Mouse (Mus musculus): ENCODE results near the gene Rmdn3. TPM values are rescaled to one million over a fixed set of nuclear protein-coding genes. Genes with fewer than 3 reads are reported as not detected.

Rmdn3 gene
- total and polyA plus RNA-seq, 3 experiments: 52.5 to 57.4 TPM; not detected in 1

- Histone ChIP-seq H3K36me3 (ENCODE audit: control insufficient read depth in 1 of 2, insufficient read depth in 2 of 2, low read length in 2 of 2) (peaks cover 0 to 11% of the 10 kb centered on the region in 2 experiments; a peak in 2 of 4 replicates), H3K79me2 (ENCODE audit: control insufficient read depth, insufficient read depth, low read length, poor library complexity) (no peaks in the 10 kb centered on the region), H3K9me3 (replicated peaks; ENCODE audit: insufficient read depth, low read length) (no peaks in the 10 kb centered on the region), H3K27me3 (ENCODE audit: control insufficient read depth in 1 of 2, insufficient read depth in 2 of 2, low read length in 2 of 2) (no peaks in the 10 kb centered on the region), H3K9ac (ENCODE audit: control insufficient read depth, low read depth, low read length, poor library complexity, severe bottlenecking) (no peak overlapping the region), H3K27ac (ENCODE audit: control insufficient read depth, low read depth, low read length) (no peak overlapping the region), H3K4me1 (ENCODE audit: control insufficient read depth in 1 of 2, insufficient read depth in 2 of 2, low read length in 2 of 2) (peaks cover 4 to 22% of the 10 kb centered on the region in 2 experiments; a peak in 3 of 4 replicates), H3K4me3 (ENCODE audit: control insufficient read depth in 1 of 2, insufficient read depth in 1 of 2, low read depth in 2 of 2, low read length in 2 of 2) (no peak overlapping the region)
- no peak for DNase-seq (ENCODE audit: low read depth, low spot score)
- no peak for TF ChIP-seq TAL1 (IDR thresholded peaks at IDR 0.05; ENCODE audit: low read length)
- no peak for TF ChIP-seq CTCF (IDR thresholded peaks at IDR 0.05 in 2 of 3, conservative IDR thresholded peaks at IDR 0.05 in 1 of 3; ENCODE audit: control insufficient read depth in 1 of 3, insufficient read depth in 1 of 3, low read depth in 2 of 3, low read length in 3 of 3, poor library complexity in 1 of 3, severe bottlenecking in 1 of 3)
- no peak for TF ChIP-seq USF2 (IDR thresholded peaks at IDR 0.05; ENCODE audit: borderline replicate concordance in 1 of 2, insufficient read depth in 1 of 2, low read depth in 1 of 2, low read length in 2 of 2)
- no peak for TF ChIP-seq ELF1 (IDR thresholded peaks at IDR 0.05; ENCODE audit: low read depth, low read length)
- TF ChIP-seq MYB (IDR thresholded peaks at IDR 0.05; ENCODE audit: low read depth, low read length): no peak
- TF ChIP-seq MEF2A (IDR thresholded peaks at IDR 0.05; ENCODE audit: extremely low read depth, insufficient replicate concordance, low read depth, low read length, poor library complexity, severe bottlenecking): no peak
- no peak for TF ChIP-seq TBP (IDR thresholded peaks at IDR 0.05; ENCODE audit: low read depth, low read length)
- no peak for TF ChIP-seq MAZ (IDR thresholded peaks at IDR 0.05; ENCODE audit: low read depth, low read length)
- TF ChIP-seq SMC3 (IDR thresholded peaks at IDR 0.05; ENCODE audit: low read depth, low read length): no peak
- TF ChIP-seq MXI1 (IDR thresholded peaks at IDR 0.05; ENCODE audit: low read depth, low read length): no peak
- no peak for TF ChIP-seq NELFE (IDR thresholded peaks at IDR 0.05; ENCODE audit: low read depth, low read length)
- no peak for TF ChIP-seq KAT2A (conservative IDR thresholded peaks at IDR 0.05; ENCODE audit: low read depth, low read length)
- TF ChIP-seq USF1 (IDR thresholded peaks at IDR 0.05; ENCODE audit: low read depth, low read length): no peak
- TF ChIP-seq POLR2AphosphoS2 (IDR thresholded peaks at IDR 0.05; ENCODE audit: low read length): no peak
- TF ChIP-seq ZKSCAN1 (IDR thresholded peaks at IDR 0.05; ENCODE audit: low read depth, low read length): no peak
- no peak for TF ChIP-seq CHD2 (IDR thresholded peaks at IDR 0.05; ENCODE audit: low read length)
- no peak for TF ChIP-seq SIN3A (IDR thresholded peaks at IDR 0.05; ENCODE audit: low read length)
- no peak for TF ChIP-seq NRF1 (IDR thresholded peaks at IDR 0.05; ENCODE audit: insufficient read depth, low read depth, low read length, poor library complexity, severe bottlenecking)
Measured at GRCm38 (mm10) chr2:119176761-119177160, 19.9 kb upstream of the Rmdn3 start.

DNA sequence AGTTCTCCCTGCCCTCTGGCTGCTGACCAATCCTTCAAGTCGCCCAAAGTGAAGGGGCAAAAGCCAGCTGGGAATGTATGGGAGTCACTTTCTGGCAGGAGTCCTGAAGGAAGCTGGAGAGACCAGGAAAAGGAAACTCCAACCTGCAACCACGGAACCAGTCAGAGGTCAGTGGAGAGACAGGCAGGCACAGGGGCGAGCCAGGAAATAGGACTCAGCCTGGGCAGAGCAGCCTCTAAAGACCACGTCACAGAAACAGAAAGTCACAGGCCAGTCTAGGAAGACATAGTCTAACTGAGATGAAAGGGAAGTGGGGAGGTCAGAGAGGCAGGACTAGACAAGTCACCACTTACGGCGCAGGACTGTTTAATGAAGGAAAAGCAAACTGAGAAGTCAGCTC is 18.8 kb upstream of the Rmdn3 start:
- peaks cover 0 to 11% of the 10 kb centered on the region in 2 experiments; a peak in 2 of 4 replicates for H3K36me3 ChIP-seq (ENCODE audit: control insufficient read depth in 1 of 2, insufficient read depth in 2 of 2, low read length in 2 of 2)
- H3K79me2 ChIP-seq (ENCODE audit: control insufficient read depth, insufficient read depth, low read length, poor library complexity): no peaks in the 10 kb centered on the region
- H3K9me3 ChIP-seq (replicated peaks; ENCODE audit: insufficient read depth, low read length): no peaks in the 10 kb centered on the region
- no peak overlapping the region for H3K27ac ChIP-seq (ENCODE audit: control insufficient read depth, low read depth, low read length)
- no peak for DNase-seq (ENCODE audit: low read depth, low spot score)
- peaks cover 5 to 27% of the 10 kb centered on the region in 2 experiments; a peak in 3 of 4 replicates for H3K4me1 ChIP-seq (ENCODE audit: control insufficient read depth in 1 of 2, insufficient read depth in 2 of 2, low read length in 2 of 2)
- no peak overlapping the region for H3K4me3 ChIP-seq (ENCODE audit: control insufficient read depth in 1 of 2, insufficient read depth in 1 of 2, low read depth in 2 of 2, low read length in 2 of 2)
- H3K27me3 ChIP-seq (ENCODE audit: control insufficient read depth in 1 of 2, insufficient read depth in 2 of 2, low read length in 2 of 2): no peaks in the 10 kb centered on the region
- no peak overlapping the region for H3K9ac ChIP-seq (ENCODE audit: control insufficient read depth, low read depth, low read length, poor library complexity, severe bottlenecking)
- TF ChIP-seq POLR2A (IDR thresholded peaks at IDR 0.05; ENCODE audit: control insufficient read depth in 1 of 2, insufficient read depth in 1 of 2, low read depth in 1 of 2, low read length in 2 of 2, poor library complexity in 1 of 2) (no peak), ELF1 (IDR thresholded peaks at IDR 0.05; ENCODE audit: low read depth, low read length) (no peak), NRF1 (IDR thresholded peaks at IDR 0.05; ENCODE audit: insufficient read depth, low read depth, low read length, poor library complexity, severe bottlenecking) (no peak), E2F4 (IDR thresholded peaks at IDR 0.05; ENCODE audit: borderline replicate concordance, low read depth, low read length) (no peak), KAT2A (conservative IDR thresholded peaks at IDR 0.05; ENCODE audit: low read depth, low read length) (no peak), JUND (IDR thresholded peaks at IDR 0.05; ENCODE audit: low read depth, low read length) (no peak), RAD21 (IDR thresholded peaks at IDR 0.05; ENCODE audit: low read depth, low read length) (no peak), MEF2A (IDR thresholded peaks at IDR 0.05; ENCODE audit: extremely low read depth, insufficient replicate concordance, low read depth, low read length, poor library complexity, severe bottlenecking) (no peak), GABPA (IDR thresholded peaks at IDR 0.05; ENCODE audit: low read depth, low read length) (no peak)

Measured in MEL (cell line).